Comparison of ENCODE assay signal across 15 mouse cellular contexts in genomic region chr2:127370561-127371483, GRCm38 (mm10). TPM values are rescaled to one million over a fixed set of nuclear protein-coding genes. Genes with fewer than 3 reads are reported as not detected.
DNase-seq lines count a peak whose midpoint lies in the region; ATAC-seq lines count a peak whose summit lies in the region.
"Had no signal": no experiment of that assay in that cellular context is flagged by ENCODE, and none has a peak within 500 bp of the region (broad histone marks: within the 10 kb centered on the region; RNA-seq: fewer than 3 reads in every experiment).

No protein-coding gene starts in this region.

- DNase-seq in heart, postnatal 25 days (ENCODE audit: low spot score): no peak
- DNase-seq in spleen, postnatal 4 days (ENCODE audit: low spot score in 2 of 2): peak; percentile 60 to 71
- no peak for DNase-seq in spleen, adult 18-20 months
- DNase-seq in yolk sac, embryonic 10.5 days (ENCODE audit: low spot score): peak; percentile 67
- DNase-seq in cerebellum, adult 9-10 months: no peak
- DNase-seq: lung, adult 18-20 months; thymus, postnatal 36 days had no signal

- H3K27ac ChIP-seq in heart, embryonic 13.5 days (replicated peaks): peak overlapping the region; percentile 76
- H3K27ac ChIP-seq in limb, embryonic 12.5 days: 0 out of 2 replicates have a peak overlapping the region, but pooled peaks have one; percentile 17
- H3K27ac ChIP-seq: midbrain, embryonic 13.5 days had no signal

- H3K4me2 ChIP-seq in heart, embryonic 13.5 days: peak overlapping the region; percentile 93
- no peak overlapping the region for H3K4me2 ChIP-seq in limb, embryonic 12.5 days
- H3K4me2 ChIP-seq: midbrain, embryonic 13.5 days had no signal

- H3K9me3 ChIP-seq in heart, embryonic 13.5 days: no peaks in the 10 kb centered on the region
- no peaks in the 10 kb centered on the region for H3K9me3 ChIP-seq in limb, embryonic 12.5 days
- H3K9me3 ChIP-seq: midbrain, embryonic 13.5 days had no signal

- H3K9ac ChIP-seq in heart, embryonic 13.5 days: peak overlapping the region; percentile 65
- no peak overlapping the region for H3K9ac ChIP-seq in limb, embryonic 12.5 days (replicated peaks)
- H3K9ac ChIP-seq: midbrain, embryonic 13.5 days had no signal

- H3K4me3 ChIP-seq in heart, embryonic 13.5 days: peak overlapping the region; percentile 36
- H3K4me3 ChIP-seq in limb, embryonic 12.5 days (replicated peaks): no peak overlapping the region
- H3K4me3 ChIP-seq: midbrain, embryonic 13.5 days had no signal

- H3K36me3 ChIP-seq in heart, embryonic 13.5 days: no peaks in the 10 kb centered on the region
- H3K36me3 ChIP-seq in limb, embryonic 12.5 days: no peaks in the 10 kb centered on the region
- H3K36me3 ChIP-seq: midbrain, embryonic 13.5 days had no signal

- WGBS in heart, embryonic 13.5 days: 11% methylated on average over 9 of the region's 9 CpGs
- 44% methylated on average over 9 of the region's 9 CpGs for WGBS in limb, embryonic 12.5 days

- H3K4me1 ChIP-seq in heart, embryonic 13.5 days: peaks cover 63% of the 10 kb centered on the region
- no peaks in the 10 kb centered on the region for H3K4me1 ChIP-seq in limb, embryonic 12.5 days (replicated peaks)

- intact Hi-C loops in heart, postnatal 25 days (cut with DNase I): no loop called here

- ATAC-seq in heart, embryonic 13.5 days (ENCODE audit: extremely low read depth, insufficient number of reproducible peaks, low FRiP score, low TSS enrichment): peak; percentile 56; the same call in 1 of the 2 replicates
- ATAC-seq in limb, embryonic 12.5 days (ENCODE audit: insufficient number of reproducible peaks, insufficient read depth, low FRiP score, low TSS enrichment, low read depth): no peak
- no peak for ATAC-seq in granulocyte monocyte progenitor cell, adult 5-6 weeks (replicated peaks; ENCODE audit: poor library complexity, severe bottlenecking)
- ATAC-seq: midbrain, embryonic 13.5 days had no signal

- peaks cover 23% of the 10 kb centered on the region for H3K27me3 ChIP-seq in heart, embryonic 13.5 days (replicated peaks)
- H3K27me3 ChIP-seq in limb, embryonic 12.5 days: peaks cover 23% of the 10 kb centered on the region

RNA-seq across cellular contexts. Expression of gene Adra2b, which starts 7.8 kb away (rescaled TPM):
- 1.6 and 1.8 TPM in 2 replicates for polyA plus RNA-seq in heart, embryonic 13.5 days (2015; fragmentation: Nextera tagmentation; extraction: Ambion mirVana)
- total RNA-seq in heart, postnatal 25 days (2021): under 1 TPM; 0.61 to 0.88 TPM
- 1.3 and 1.6 TPM in 2 replicates for polyA plus RNA-seq in limb, embryonic 12.5 days (2016; fragmentation: Nextera tagmentation; extraction: Ambion mirVana)
- not detected in 2 replicates for total RNA-seq in granulocyte monocyte progenitor cell, adult 5-6 weeks (2014; fragmentation: Nextera tagmentation)
- total RNA-seq in granulocyte monocyte progenitor cell, adult 5-6 weeks (2017): not detected in 2 replicates

RNA-seq across cellular contexts. Expression of gene Astl, which starts 32.4 kb away (rescaled TPM):
- not detected in 2 replicates for polyA plus RNA-seq in heart, embryonic 13.5 days (2015; fragmentation: Nextera tagmentation; extraction: Ambion mirVana)
- total RNA-seq in heart, postnatal 25 days (2021): not detected
- not detected in 2 replicates for polyA plus RNA-seq in limb, embryonic 12.5 days (2016; fragmentation: Nextera tagmentation; extraction: Ambion mirVana)
- 0.60 TPM in 1 of 2 replicates, not detected in the other for total RNA-seq in granulocyte monocyte progenitor cell, adult 5-6 weeks (2014; fragmentation: Nextera tagmentation)
- total RNA-seq in granulocyte monocyte progenitor cell, adult 5-6 weeks (2017): 0.04 and 0.21 TPM in 2 replicates
- total RNA-seq: layer of hippocampus, postnatal 25 days had no signal
- polyA plus RNA-seq: cortical plate, adult 2 months; frontal cortex, adult 2 months; midbrain, embryonic 13.5 days; small intestine, adult 2 months had no signal

RNA-seq across cellular contexts. Expression of gene Dusp2, which starts 34.9 kb away (rescaled TPM):
- polyA plus RNA-seq in heart, embryonic 13.5 days (2015; fragmentation: Nextera tagmentation; extraction: Ambion mirVana): 13.5 and 15.9 TPM in 2 replicates
- total RNA-seq in heart, postnatal 25 days (2021): under 1 TPM; 0.31 to 0.49 TPM
- 6.5 and 7.0 TPM in 2 replicates for polyA plus RNA-seq in limb, embryonic 12.5 days (2016; fragmentation: Nextera tagmentation; extraction: Ambion mirVana)
- 22.3 and 33.3 TPM in 2 replicates for total RNA-seq in granulocyte monocyte progenitor cell, adult 5-6 weeks (2014; fragmentation: Nextera tagmentation)
- total RNA-seq in granulocyte monocyte progenitor cell, adult 5-6 weeks (2017): 50.4 and 51.2 TPM in 2 replicates

RNA-seq across cellular contexts. Expression of gene Gpat2, which starts 54.2 kb away (rescaled TPM):
- 0.41 and 0.45 TPM in 2 replicates for polyA plus RNA-seq in heart, embryonic 13.5 days (2015; fragmentation: Nextera tagmentation; extraction: Ambion mirVana)
- total RNA-seq in heart, postnatal 25 days (2021): not detected
- 0.30 and 0.33 TPM in 2 replicates for polyA plus RNA-seq in limb, embryonic 12.5 days (2016; fragmentation: Nextera tagmentation; extraction: Ambion mirVana)
- not detected in 2 replicates for total RNA-seq in granulocyte monocyte progenitor cell, adult 5-6 weeks (2014; fragmentation: Nextera tagmentation)
- total RNA-seq in granulocyte monocyte progenitor cell, adult 5-6 weeks (2017): not detected in 2 replicates

Comparison
In these comparisons a context has a peak if more than half of its experiments do, and no peak if none do; other contexts are left out.
1. DNase-seq: peak in spleen, postnatal 4 days (2 of 2) and yolk sac, embryonic 10.5 days (single experiment); none in heart, postnatal 25 days (single experiment), spleen, adult 18-20 months (0 of 2) and cerebellum, adult 9-10 months (single experiment).
2. RNA of gene Dusp2, which starts 34.9 kb away (total RNA-seq): 22.3 to 51.2 TPM in granulocyte monocyte progenitor cell, adult 5-6 weeks; 0.31 to 0.49 TPM in heart, postnatal 25 days; every median in the first group is over 10 times any median in the second.